In the genomic region with DNA sequence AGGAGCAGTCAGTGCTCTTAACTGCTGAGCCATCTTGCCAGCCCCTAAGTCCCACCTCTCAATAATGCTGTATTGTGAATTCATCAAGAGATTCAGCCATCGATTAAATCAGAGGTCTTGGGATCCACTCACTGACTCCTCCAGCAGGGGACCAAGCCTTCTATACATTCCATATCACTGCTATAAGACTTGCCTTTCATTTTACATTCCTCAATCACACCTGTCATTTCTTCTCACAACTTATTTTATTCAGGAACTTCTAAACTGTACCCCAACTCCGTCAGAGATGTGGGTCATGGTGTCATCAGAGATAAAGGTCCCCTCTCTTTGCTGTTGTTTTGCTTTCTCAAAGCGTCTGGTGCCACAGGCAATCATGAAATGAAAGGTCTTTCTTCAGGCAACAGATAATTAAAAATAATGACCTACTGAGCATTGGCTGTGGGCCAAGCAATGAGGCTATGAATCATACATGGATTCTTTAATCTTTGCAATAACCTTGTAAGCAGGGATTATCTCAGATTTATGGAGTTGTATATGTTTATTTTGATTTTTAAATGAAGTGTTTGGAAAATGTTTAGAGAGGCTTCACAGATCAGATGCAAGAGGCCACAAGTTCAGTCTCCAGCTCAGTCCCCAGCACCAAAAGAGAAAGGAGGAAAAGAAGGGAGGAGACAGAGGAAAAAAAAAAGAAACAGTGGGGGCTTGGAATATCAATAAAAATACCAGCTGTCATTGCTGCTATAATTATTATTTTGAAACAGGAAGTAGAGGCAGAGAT, we compare ENCODE assay signal across 15 mouse cellular contexts. TPM values are rescaled to one million over a fixed set of nuclear protein-coding genes. Genes with fewer than 3 reads are reported as not detected.
DNase-seq lines count a peak whose midpoint lies in the region; ATAC-seq lines count a peak whose summit lies in the region.
"Had no signal": no experiment of that assay in that cellular context is flagged by ENCODE, and none has a peak within 500 bp of the region (broad histone marks: within the 10 kb centered on the region; RNA-seq: fewer than 3 reads in every experiment).

No protein-coding gene starts in this region.

- DNase-seq in embryonic facial prominence, embryonic 14.5 days (ENCODE audit: low spot score): peak; percentile 23
- DNase-seq in embryonic facial prominence, embryonic 10.5 days (ENCODE audit: low spot score): no peak
- DNase-seq in lung, postnatal 25 days (ENCODE audit: low spot score): no peak
- DNase-seq in adrenal gland, postnatal 14 days: peak; percentile 49
- DNase-seq in lung, postnatal 4 days: peak; percentile 46 to 50
- no peak for DNase-seq in cerebellum, postnatal 36 days
- DNase-seq: gastrocnemius, postnatal 10 days; heart, adult 2 months; left cerebral cortex, postnatal 4 days; liver, embryonic 13.5 days had no signal

- H3K27ac ChIP-seq in embryonic facial prominence, embryonic 14.5 days (replicated peaks; ENCODE audit: low read depth, low read length): no peak overlapping the region
- no peak overlapping the region for H3K27ac ChIP-seq in embryonic facial prominence, embryonic 10.5 days (replicated peaks)
- no peak overlapping the region for H3K27ac ChIP-seq in lung, embryonic 16.5 days (ENCODE audit: low read length)
- H3K27ac ChIP-seq: embryonic facial prominence, embryonic 12.5 days; heart, adult 2 months; intestine, embryonic 15.5 days; liver, embryonic 13.5 days had no signal

- H3K4me3 ChIP-seq in embryonic facial prominence, embryonic 14.5 days (ENCODE audit: low read depth, low read length): no peak overlapping the region
- H3K4me3 ChIP-seq in embryonic facial prominence, embryonic 10.5 days: no peak overlapping the region
- H3K4me3 ChIP-seq in lung, embryonic 16.5 days (ENCODE audit: low read length): no peak overlapping the region
- H3K4me3 ChIP-seq: embryonic facial prominence, embryonic 12.5 days; heart, adult 2 months; intestine, embryonic 15.5 days; liver, embryonic 13.5 days; megakaryocyte, embryonic 14.5 days had no signal

- H3K9ac ChIP-seq in embryonic facial prominence, embryonic 14.5 days (ENCODE audit: low read depth, low read length): no peak overlapping the region
- H3K9ac ChIP-seq in lung, embryonic 16.5 days (ENCODE audit: low read length): no peak overlapping the region
- H3K9ac ChIP-seq: embryonic facial prominence, embryonic 12.5 days; intestine, embryonic 15.5 days; liver, embryonic 13.5 days had no signal

- no peak for ATAC-seq in embryonic facial prominence, embryonic 14.5 days (ENCODE audit: low read depth)
- peak; percentile 92 for ATAC-seq in lung, embryonic 16.5 days (ENCODE audit: low read depth)
- ATAC-seq in frontal cortex, adult (ENCODE audit: low TSS enrichment): no peak
- ATAC-seq: intestine, embryonic 15.5 days had no signal

- no peaks in the 10 kb centered on the region for H3K9me3 ChIP-seq in embryonic facial prominence, embryonic 14.5 days (ENCODE audit: control insufficient read depth, low read length)
- H3K9me3 ChIP-seq in embryonic facial prominence, embryonic 10.5 days: no peaks in the 10 kb centered on the region
- no peaks in the 10 kb centered on the region for H3K9me3 ChIP-seq in lung, embryonic 16.5 days (ENCODE audit: control insufficient read depth, low read length)
- H3K9me3 ChIP-seq: embryonic facial prominence, embryonic 12.5 days; intestine, embryonic 15.5 days; liver, embryonic 13.5 days had no signal

- WGBS in embryonic facial prominence, embryonic 14.5 days: 53% methylated on average over 3 of the region's 3 CpGs
- 73% methylated on average over 3 of the region's 3 CpGs for WGBS in embryonic facial prominence, embryonic 10.5 days
- WGBS in lung, embryonic 16.5 days: 35% methylated on average over 3 of the region's 3 CpGs

- H3K36me3 ChIP-seq in embryonic facial prominence, embryonic 14.5 days (ENCODE audit: control insufficient read depth, insufficient read depth, low read length): no peaks in the 10 kb centered on the region
- no peaks in the 10 kb centered on the region for H3K36me3 ChIP-seq in embryonic facial prominence, embryonic 10.5 days (replicated peaks)
- no peaks in the 10 kb centered on the region for H3K36me3 ChIP-seq in lung, embryonic 16.5 days (ENCODE audit: control insufficient read depth, insufficient read depth, low read length)
- H3K36me3 ChIP-seq: embryonic facial prominence, embryonic 12.5 days; intestine, embryonic 15.5 days; liver, embryonic 13.5 days had no signal

- no peaks in the 10 kb centered on the region for H3K4me1 ChIP-seq in embryonic facial prominence, embryonic 14.5 days (ENCODE audit: control insufficient read depth, insufficient read depth, low read length)
- H3K4me1 ChIP-seq in embryonic facial prominence, embryonic 10.5 days: 0 out of 2 replicates have a peak, but pooled peaks cover 2% of the 10 kb centered on the region
- H3K4me1 ChIP-seq in lung, embryonic 16.5 days (replicated peaks; ENCODE audit: control insufficient read depth, insufficient read depth, low read length): 0 out of 2 replicates have a peak, but pooled peaks cover 2% of the 10 kb centered on the region
- H3K4me1 ChIP-seq: embryonic facial prominence, embryonic 12.5 days; intestine, embryonic 15.5 days had no signal

- H3K27me3 ChIP-seq in embryonic facial prominence, embryonic 14.5 days (replicated peaks; ENCODE audit: control insufficient read depth, insufficient read depth, low read length): no peaks in the 10 kb centered on the region
- H3K27me3 ChIP-seq in embryonic facial prominence, embryonic 10.5 days (replicated peaks; ENCODE audit: low read depth, poor library complexity, severe bottlenecking): no peaks in the 10 kb centered on the region
- no peaks in the 10 kb centered on the region for H3K27me3 ChIP-seq in lung, embryonic 16.5 days (ENCODE audit: control insufficient read depth, insufficient read depth, low read depth, low read length)
- H3K27me3 ChIP-seq: embryonic facial prominence, embryonic 12.5 days; intestine, embryonic 15.5 days had no signal

- no peak overlapping the region for H3K4me2 ChIP-seq in embryonic facial prominence, embryonic 14.5 days (ENCODE audit: low read depth, low read length)
- no peak overlapping the region for H3K4me2 ChIP-seq in lung, embryonic 16.5 days (ENCODE audit: low read depth, low read length)
- H3K4me2 ChIP-seq: embryonic facial prominence, embryonic 12.5 days; intestine, embryonic 15.5 days; liver, embryonic 13.5 days had no signal

RNA-seq across cellular contexts. Expression of a gene that starts 12.1 kb away (rescaled TPM):
- polyA plus RNA-seq in embryonic facial prominence, embryonic 14.5 days (2014; fragmentation: Nextera tagmentation; extraction: Ambion mirVana): 20.0 and 22.6 TPM in 2 replicates
- polyA plus RNA-seq in embryonic facial prominence, embryonic 10.5 days (2016; fragmentation: Nextera tagmentation; extraction: Ambion mirVana): 25.7 and 27.2 TPM in 2 replicates
- 18.7 and 18.8 TPM in 2 replicates for polyA plus RNA-seq in lung, embryonic 16.5 days (2015; fragmentation: Nextera tagmentation; extraction: Ambion mirVana)
- total RNA-seq in adrenal gland, postnatal 14 days (2021): 49.1 and 49.2 TPM in 2 replicates

Comparison
In these comparisons a context has a peak if more than half of its experiments do, and no peak if none do; other contexts are left out.
1. DNase-seq: peak in embryonic facial prominence, embryonic 14.5 days (single experiment), adrenal gland, postnatal 14 days (single experiment) and lung, postnatal 4 days (2 of 2); none in embryonic facial prominence, embryonic 10.5 days (single experiment), lung, postnatal 25 days (single experiment) and cerebellum, postnatal 36 days (0 of 2).